Mouse (Mus musculus): ENCODE data around the gene Gm10487. TPM values are rescaled to one million over a fixed set of nuclear protein-coding genes. Genes with fewer than 3 reads are reported as not detected.

Gm10487 gene
- not detected for total RNA-seq (2023)

GRCm38 (mm10) chrX:30843369-30843768 lies at the start of gene Gm10487:
Gm10487 (minus strand) TSS chrX:30843469.

All from CD4-positive naive resting alpha-beta T cell, adult 76 days (primary cell).